Mouse (Mus musculus): ENCODE data around the gene Hsph1. TPM values are rescaled to one million over a fixed set of nuclear protein-coding genes. Genes with fewer than 3 reads are reported as not detected.

Hsph1 gene
- polyA plus RNA-seq, 1 experiment: 38.0 TPM

GRCm38 (mm10) chr5:149678990-149679348 lies 42.8 kb upstream of the Hsph1 start:
- Histone ChIP-seq H3K4me2 (ENCODE audit: low read depth) (peak overlapping the region; percentile 72), H3K36me3 (ENCODE audit: control insufficient read depth, insufficient read depth) (no peaks in the 10 kb centered on the region), H3K27me3 (ENCODE audit: control insufficient read depth, insufficient read depth, insufficient read length) (no peaks in the 10 kb centered on the region), H3K4me3 (peak overlapping the region; percentile 22), H3ac (ENCODE audit: control insufficient read depth, insufficient read length) (peak overlapping the region; percentile 55), H3K79me2 (ENCODE audit: control insufficient read depth, insufficient read depth) (no peaks in the 10 kb centered on the region)
- TF ChIP-seq CEBPB (IDR thresholded peaks at IDR 0.05; ENCODE audit: insufficient read depth, poor library complexity, severe bottlenecking): no peak
- TF ChIP-seq REST (IDR thresholded peaks at IDR 0.05; ENCODE audit: insufficient read depth, insufficient read length): no peak
- no peak for TF ChIP-seq POLR2AphosphoS2 (IDR thresholded peaks at IDR 0.05; ENCODE audit: insufficient read length, low read depth)
- no peak for TF ChIP-seq POLR2A (IDR thresholded peaks at IDR 0.05; ENCODE audit: insufficient read length, low read depth)
- TF ChIP-seq TCF12 (IDR thresholded peaks at IDR 0.05; ENCODE audit: insufficient read depth, poor library complexity, severe bottlenecking): no peak
- no peak for TF ChIP-seq MYOG (IDR thresholded peaks at IDR 0.05; ENCODE audit: control insufficient read depth in 1 of 3, insufficient read depth in 1 of 3, insufficient read length in 2 of 3, low read depth in 2 of 3)
- no peak for TF ChIP-seq E2F4 (IDR thresholded peaks at IDR 0.05; ENCODE audit: insufficient read depth)
- TF ChIP-seq USF1 (IDR thresholded peaks at IDR 0.05; ENCODE audit: low read depth): no peak
- TF ChIP-seq MAX (IDR thresholded peaks at IDR 0.05; ENCODE audit: low read depth): no peak
- no peak for TF ChIP-seq TCF3 (IDR thresholded peaks at IDR 0.05; ENCODE audit: insufficient read length, low read depth)
- no peak for TF ChIP-seq SRF (IDR thresholded peaks at IDR 0.05; ENCODE audit: control insufficient read depth, insufficient read length, low read depth)
- TF ChIP-seq MYOD1 (IDR thresholded peaks at IDR 0.05; ENCODE audit: control insufficient read depth in 1 of 3, insufficient read length in 2 of 3, low read depth in 2 of 3): no peak

GRCm38 (mm10) chr5:149678100-149678989 lies 42.2 kb upstream of the Hsph1 start, which contains the start of gene B3glct:
Gene B3glct (plus strand): TSS chr5:149678230.
- Histone ChIP-seq H3K79me2 (ENCODE audit: control insufficient read depth, insufficient read depth) (no peaks in the 10 kb centered on the region), H3K36me3 (ENCODE audit: control insufficient read depth, insufficient read depth) (no peaks in the 10 kb centered on the region), H3K4me2 (ENCODE audit: low read depth) (peak within 1 kb of the TSS; percentile 72), H3ac (ENCODE audit: control insufficient read depth, insufficient read length) (peak within 1 kb of the TSS; percentile 55), H3K27me3 (ENCODE audit: control insufficient read depth, insufficient read depth, insufficient read length) (no peaks in the 10 kb centered on the region), H3K4me3 (peak within 1 kb of the TSS; percentile 22)
- TF ChIP-seq REST (IDR thresholded peaks at IDR 0.05; ENCODE audit: insufficient read depth, insufficient read length): no peak
- peak; percentile 68 for TF ChIP-seq POLR2A (IDR thresholded peaks at IDR 0.05; ENCODE audit: insufficient read length, low read depth)
- no peak for TF ChIP-seq CEBPB (IDR thresholded peaks at IDR 0.05; ENCODE audit: insufficient read depth, poor library complexity, severe bottlenecking)
- no peak for TF ChIP-seq MAX (IDR thresholded peaks at IDR 0.05; ENCODE audit: low read depth)
- TF ChIP-seq TCF12 (IDR thresholded peaks at IDR 0.05; ENCODE audit: insufficient read depth, poor library complexity, severe bottlenecking): no peak
- no peak for TF ChIP-seq E2F4 (IDR thresholded peaks at IDR 0.05; ENCODE audit: insufficient read depth)
- no peak for TF ChIP-seq USF1 (IDR thresholded peaks at IDR 0.05; ENCODE audit: low read depth)
- no peak for TF ChIP-seq SRF (IDR thresholded peaks at IDR 0.05; ENCODE audit: control insufficient read depth, insufficient read length, low read depth)
- peak in 1 of 3 experiments; percentile 26 for TF ChIP-seq MYOG (IDR thresholded peaks at IDR 0.05; ENCODE audit: control insufficient read depth in 1 of 3, insufficient read depth in 1 of 3, insufficient read length in 2 of 3, low read depth in 2 of 3)
- no peak for TF ChIP-seq TCF3 (IDR thresholded peaks at IDR 0.05; ENCODE audit: insufficient read length, low read depth)
- TF ChIP-seq MYOD1 (IDR thresholded peaks at IDR 0.05; ENCODE audit: control insufficient read depth in 1 of 3, insufficient read length in 2 of 3, low read depth in 2 of 3): peak in 1 of 3 experiments; percentile 20
- peak; percentile 56 for TF ChIP-seq POLR2AphosphoS2 (IDR thresholded peaks at IDR 0.05; ENCODE audit: insufficient read length, low read depth)

DNA sequence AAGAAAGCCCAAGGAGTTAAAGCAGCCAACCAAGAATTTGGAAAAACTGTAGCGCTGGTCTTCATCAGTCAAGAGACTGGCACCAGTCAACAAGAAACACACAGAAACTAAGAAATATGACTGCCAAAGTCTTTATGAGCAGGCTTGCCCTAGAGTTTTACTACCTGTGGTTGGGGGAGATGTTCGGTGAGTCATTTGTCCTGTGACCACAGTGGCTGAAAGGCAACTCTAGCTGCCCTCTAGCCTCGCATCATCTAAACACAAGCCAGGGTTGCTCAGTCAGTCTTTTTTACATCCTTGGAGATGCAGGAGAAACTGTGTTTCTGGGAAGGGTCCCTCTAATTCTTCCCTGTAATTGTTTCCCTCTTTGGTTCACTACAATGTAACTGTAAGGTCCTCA lies 41.0 kb upstream of the Hsph1 start:
- Histone ChIP-seq H3K79me2 (ENCODE audit: control insufficient read depth, insufficient read depth) (no peaks in the 10 kb centered on the region), H3ac (ENCODE audit: control insufficient read depth, insufficient read length) (no peak overlapping the region), H3K4me3 (no peak overlapping the region), H3K4me2 (ENCODE audit: low read depth) (peak overlapping the region; percentile 53), H3K36me3 (ENCODE audit: control insufficient read depth, insufficient read depth) (no peaks in the 10 kb centered on the region), H3K27me3 (ENCODE audit: control insufficient read depth, insufficient read depth, insufficient read length) (no peaks in the 10 kb centered on the region)
- TF ChIP-seq E2F4 (IDR thresholded peaks at IDR 0.05; ENCODE audit: insufficient read depth): no peak
- no peak for TF ChIP-seq POLR2AphosphoS2 (IDR thresholded peaks at IDR 0.05; ENCODE audit: insufficient read length, low read depth)
- TF ChIP-seq POLR2A (IDR thresholded peaks at IDR 0.05; ENCODE audit: insufficient read length, low read depth): no peak
- TF ChIP-seq MAX (IDR thresholded peaks at IDR 0.05; ENCODE audit: low read depth): no peak
- no peak for TF ChIP-seq USF1 (IDR thresholded peaks at IDR 0.05; ENCODE audit: low read depth)
- TF ChIP-seq MYOG (IDR thresholded peaks at IDR 0.05; ENCODE audit: control insufficient read depth in 1 of 3, insufficient read depth in 1 of 3, insufficient read length in 2 of 3, low read depth in 2 of 3): no peak

DNA sequence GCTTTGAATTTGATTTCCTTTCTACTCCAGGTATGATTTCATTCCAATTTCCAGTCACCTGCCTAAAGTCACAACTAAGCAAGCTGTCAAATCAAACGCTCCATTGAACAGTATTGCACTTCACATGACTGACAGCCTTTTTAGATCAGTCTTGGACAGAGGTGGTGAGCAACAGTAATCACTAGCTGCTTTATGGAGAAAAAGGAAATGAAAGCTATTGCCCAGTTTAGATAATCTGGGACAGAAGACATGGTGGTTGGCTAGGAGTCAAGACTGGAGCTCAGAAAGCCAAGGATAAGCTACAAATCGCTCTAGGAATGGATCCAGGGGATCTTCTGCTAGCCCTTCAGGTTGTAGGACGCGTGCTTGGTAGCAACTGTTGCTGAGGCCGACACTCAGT lies 27.2 kb upstream of the Hsph1 start:
- TF ChIP-seq TCF12 (IDR thresholded peaks at IDR 0.05; ENCODE audit: insufficient read depth, poor library complexity, severe bottlenecking): no peak
- no peak for TF ChIP-seq POLR2AphosphoS2 (IDR thresholded peaks at IDR 0.05; ENCODE audit: insufficient read length, low read depth)
- no peak for TF ChIP-seq MAX (IDR thresholded peaks at IDR 0.05; ENCODE audit: low read depth)
- no peak for TF ChIP-seq MYOG (IDR thresholded peaks at IDR 0.05; ENCODE audit: control insufficient read depth in 1 of 3, insufficient read depth in 1 of 3, insufficient read length in 2 of 3, low read depth in 2 of 3)
- H3K4me3 ChIP-seq: no peak overlapping the region
- no peaks in the 10 kb centered on the region for H3K27me3 ChIP-seq (ENCODE audit: control insufficient read depth, insufficient read depth, insufficient read length)
- no peaks in the 10 kb centered on the region for H3K79me2 ChIP-seq (ENCODE audit: control insufficient read depth, insufficient read depth)
- no peak overlapping the region for H3ac ChIP-seq (ENCODE audit: control insufficient read depth, insufficient read length)
- H3K36me3 ChIP-seq (ENCODE audit: control insufficient read depth, insufficient read depth): no peaks in the 10 kb centered on the region
- H3K4me2 ChIP-seq (ENCODE audit: low read depth): no peak overlapping the region

DNA sequence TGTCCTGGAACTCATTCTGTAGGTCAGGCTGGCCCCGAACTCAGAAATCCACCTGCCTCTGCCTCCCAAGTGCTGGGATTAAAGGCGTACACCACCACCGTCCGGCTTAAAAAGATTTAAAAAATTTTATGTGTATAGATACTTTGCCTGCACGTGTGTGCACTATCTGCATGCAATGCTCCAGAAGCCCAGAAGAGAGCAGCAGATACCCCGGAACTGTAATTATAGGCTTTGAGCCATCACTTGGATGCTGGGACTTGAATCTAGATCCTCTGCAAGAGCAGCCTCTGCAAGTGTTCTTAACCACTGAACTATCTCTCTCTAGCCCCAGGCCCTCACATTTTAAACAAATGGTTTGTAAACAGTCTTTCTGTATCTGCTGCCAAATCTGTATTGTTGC lies 26.8 kb upstream of the Hsph1 start:
- no peak overlapping the region for H3K4me2 ChIP-seq (ENCODE audit: low read depth)
- no peaks in the 10 kb centered on the region for H3K36me3 ChIP-seq (ENCODE audit: control insufficient read depth, insufficient read depth)
- H3K79me2 ChIP-seq (ENCODE audit: control insufficient read depth, insufficient read depth): no peaks in the 10 kb centered on the region
- no peak overlapping the region for H3ac ChIP-seq (ENCODE audit: control insufficient read depth, insufficient read length)
- TF ChIP-seq POLR2A (IDR thresholded peaks at IDR 0.05; ENCODE audit: insufficient read length, low read depth): no peak
- TF ChIP-seq TCF12 (IDR thresholded peaks at IDR 0.05; ENCODE audit: insufficient read depth, poor library complexity, severe bottlenecking): no peak
- no peak overlapping the region for H3K4me3 ChIP-seq
- H3K27me3 ChIP-seq (ENCODE audit: control insufficient read depth, insufficient read depth, insufficient read length): no peaks in the 10 kb centered on the region
